Mouse (Mus musculus) small intestine, adult 2 months (tissue): ENCODE measurements around the gene Ahcyl1.

Experiments
- CTCF ChIP-seq: fragments of 200-500 bp; IDR thresholded peaks from 2 replicates; pipeline ENCODE4 v1.5.1; 2012; ENCODE audit warnings: low read depth, mild to moderate bottlenecking, control low read depth, inconsistent platforms, low read length, moderate library complexity, mixed read lengths; ENCODE audit not compliant: insufficient replicate concordance, insufficient read length; ENCODE audit errors: extremely low read depth
- POLR2A ChIP-seq: fragments of 200-500 bp; IDR thresholded peaks from 2 replicates; pipeline ENCODE4 v1.6.1; 2012; ENCODE audit warnings: low read depth, mild to moderate bottlenecking, control low read depth, inconsistent platforms, low read length, moderate library complexity

DNA sequence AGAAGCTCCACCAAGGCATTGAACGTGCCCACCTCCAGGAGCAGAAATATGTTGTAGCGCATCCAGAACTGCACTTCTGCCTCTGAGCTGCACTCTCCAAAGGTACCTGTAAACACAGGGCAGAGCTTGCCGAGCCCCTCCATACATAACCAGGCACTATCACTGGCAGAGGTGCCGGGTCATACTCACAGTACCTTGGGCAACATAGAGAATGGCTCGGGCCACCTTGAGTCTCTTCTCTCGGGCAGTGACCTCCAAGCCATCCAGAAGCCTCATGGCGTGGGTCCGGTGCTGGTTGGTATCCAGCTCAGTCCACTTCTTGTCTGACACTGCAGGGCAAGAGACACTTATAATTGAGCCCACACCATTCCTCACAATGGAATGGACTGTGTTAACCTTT is 69.6 kb downstream of the Ahcyl1 start:
- TF ChIP-seq POLR2A, result no peak
- no peak for TF ChIP-seq CTCF
